Mouse (Mus musculus) embryonic fibroblast, embryonic 13.5 days (primary cell): ENCODE data around the gene Osbpl10. TPM values are rescaled to one million over a fixed set of nuclear protein-coding genes. Genes with fewer than 3 reads are reported as not detected.

Source experiments
- H3K27ac ChIP-seq: 2 replicates; pipeline ENCODE4 v1.5.1; 2012; ENCODE audit warnings: low read length, control low read depth, inconsistent platforms; ENCODE audit not compliant: insufficient read depth
- H3K4me1 ChIP-seq: 2 replicates; pipeline ENCODE4 v1.6.1; 2011; ENCODE audit warnings: low read length; ENCODE audit not compliant: control insufficient read depth, insufficient read depth
- H3K4me3 ChIP-seq: 2 replicates; pipeline ENCODE4 v1.5.1; 2011; ENCODE audit warnings: mild to moderate bottlenecking, control low read depth, low read length; ENCODE audit not compliant: insufficient read depth
- CTCF ChIP-seq: IDR thresholded peaks from 2 replicates; pipeline ENCODE4 v1.5.1; 2011; ENCODE audit warnings: mild to moderate bottlenecking, control low read depth, low read length, moderate library complexity, borderline replicate concordance; ENCODE audit not compliant: insufficient read depth
- POLR2A ChIP-seq: IDR thresholded peaks from 2 replicates; pipeline ENCODE4 v1.6.1; 2011; ENCODE audit warnings: low read depth, mild to moderate bottlenecking, control low read depth, low read length, moderate library complexity
- polyA plus RNA-seq: library from polyadenylated mRNA; stranded (reverse); fragments of >200 nt; gene quantifications from 2 replicates; pipeline ENCODE4 v1.2.4, GENCODE M21; 2011; ENCODE audit warnings: low read depth; ENCODE audit not compliant: missing spikeins, insufficient read length

Osbpl10 gene
- polyA plus RNA-seq, 1 experiment: 3.1 TPM

GRCm38 (mm10) chr9:115139597-115140332 is 161.4 kb downstream of the Osbpl10 start:
- Histone ChIP-seq H3K4me1 (no peaks in the 10 kb centered on the region), H3K27ac (no peak overlapping the region), H3K4me3 (no peak overlapping the region)
- no peak for TF ChIP-seq POLR2A
- no peak for TF ChIP-seq CTCF

- no peak for TF ChIP-seq POLR2A
- no peak for TF ChIP-seq CTCF
- Histone ChIP-seq H3K27ac (no peak overlapping the region), H3K4me3 (no peak overlapping the region), H3K4me1 (no peaks in the 10 kb centered on the region)
Observed at GRCm38 (mm10) chr9:115147141-115147540, 168.8 kb downstream of the Osbpl10 start.

- Histone ChIP-seq H3K27ac (no peak overlapping the region), H3K4me1 (no peaks in the 10 kb centered on the region), H3K4me3 (no peak overlapping the region)
- TF ChIP-seq CTCF: no peak
- no peak for TF ChIP-seq POLR2A
Observed at GRCm38 (mm10) chr9:115147586-115148355, 169.4 kb downstream of the Osbpl10 start.

GRCm38 (mm10) chr9:115149011-115149756 is 170.8 kb downstream of the Osbpl10 start:
- no peak overlapping the region for H3K27ac ChIP-seq
- no peak overlapping the region for H3K4me3 ChIP-seq
- TF ChIP-seq POLR2A (no peak), CTCF (no peak)
- no peaks in the 10 kb centered on the region for H3K4me1 ChIP-seq

GRCm38 (mm10) chr9:115161591-115161990 is 183.2 kb downstream of the Osbpl10 start:
- H3K4me1 ChIP-seq: no peaks in the 10 kb centered on the region; the same call in 1 of the 2 replicates
- no peak overlapping the region for H3K27ac ChIP-seq
- TF ChIP-seq CTCF (no peak), POLR2A (no peak)
- H3K4me3 ChIP-seq: no peak overlapping the region

GRCm38 (mm10) chr9:115163031-115163430 is 184.7 kb downstream of the Osbpl10 start:
- Histone ChIP-seq H3K4me3 (no peak overlapping the region), H3K27ac (no peak overlapping the region), H3K4me1 (no peaks in the 10 kb centered on the region; the same call in 1 of the 2 replicates)
- no peak for TF ChIP-seq CTCF
- no peak for TF ChIP-seq POLR2A

- H3K4me3 ChIP-seq: no peak overlapping the region
- no peak overlapping the region for H3K27ac ChIP-seq
- TF ChIP-seq CTCF (no peak), POLR2A (no peak)
- H3K4me1 ChIP-seq: no peaks in the 10 kb centered on the region; the same call in 1 of the 2 replicates
Observed at GRCm38 (mm10) chr9:115163693-115164092, 185.3 kb downstream of the Osbpl10 start.

GRCm38 (mm10) chr9:115164351-115164750 is 186.0 kb downstream of the Osbpl10 start:
- TF ChIP-seq CTCF (no peak), POLR2A (no peak)
- H3K4me3 ChIP-seq: no peak overlapping the region
- no peaks in the 10 kb centered on the region; the same call in 1 of the 2 replicates for H3K4me1 ChIP-seq
- no peak overlapping the region for H3K27ac ChIP-seq

- Histone ChIP-seq H3K4me1 (no peaks in the 10 kb centered on the region), H3K27ac (no peak overlapping the region), H3K4me3 (no peak overlapping the region)
- TF ChIP-seq CTCF (no peak), POLR2A (no peak)
Observed at GRCm38 (mm10) chr9:115165996-115166395, 187.6 kb downstream of the Osbpl10 start.

- no peak overlapping the region for H3K27ac ChIP-seq
- no peaks in the 10 kb centered on the region for H3K4me1 ChIP-seq
- H3K4me3 ChIP-seq: no peak overlapping the region
- TF ChIP-seq CTCF (no peak), POLR2A (no peak)
Observed at GRCm38 (mm10) chr9:115169591-115169990, 191.2 kb downstream of the Osbpl10 start.
